Mouse (Mus musculus): ENCODE measurements around the gene Sgip1.

Gene Sgip1

GRCm38 (mm10) chr4:102840956-102841729 is 100.0 kb downstream of the Sgip1 start:
- no peak for DNase-seq

GRCm38 (mm10) chr4:102850498-102850897 is 109.4 kb downstream of the Sgip1 start:
- no peak for DNase-seq

GRCm38 (mm10) chr4:102851161-102851560 is 110.1 kb downstream of the Sgip1 start:
- no peak for DNase-seq

GRCm38 (mm10) chr4:102852290-102852689 is 111.2 kb downstream of the Sgip1 start:
- no peak for DNase-seq

GRCm38 (mm10) chr4:102852808-102853207 is 111.7 kb downstream of the Sgip1 start:
- no peak for DNase-seq

GRCm38 (mm10) chr4:102853330-102854022 is 112.4 kb downstream of the Sgip1 start:
- DNase-seq: no peak

GRCm38 (mm10) chr4:102854928-102855892 is 114.1 kb downstream of the Sgip1 start:
- DNase-seq: no peak

- DNase-seq: no peak
These were observed 115.0 kb downstream of the Sgip1 start for GRCm38 (mm10) chr4:102856086-102856485.

GRCm38 (mm10) chr4:102859259-102860194 is 118.4 kb downstream of the Sgip1 start:
- no peak for DNase-seq

GRCm38 (mm10) chr4:102862751-102863710 is 121.9 kb downstream of the Sgip1 start:
- DNase-seq: no peak

GRCm38 (mm10) chr4:102866531-102866930 is 125.4 kb downstream of the Sgip1 start:
- no peak for DNase-seq

- no peak for DNase-seq
These were observed 130.2 kb downstream of the Sgip1 start for GRCm38 (mm10) chr4:102871274-102871673.

GRCm38 (mm10) chr4:102883142-102883541 is 142.0 kb downstream of the Sgip1 start:
- DNase-seq: no peak

- DNase-seq: no peak
These were observed 143.1 kb downstream of the Sgip1 start for GRCm38 (mm10) chr4:102884228-102884627.

- DNase-seq: no peak
These were observed 145.4 kb downstream of the Sgip1 start for GRCm38 (mm10) chr4:102886459-102886858.

- no peak for DNase-seq
These were observed 145.8 kb downstream of the Sgip1 start for GRCm38 (mm10) chr4:102886902-102887301.

GRCm38 (mm10) chr4:102887770-102888689 is 146.9 kb downstream of the Sgip1 start:
- DNase-seq: no peak

GRCm38 (mm10) chr4:102895866-102896265 is 154.8 kb downstream of the Sgip1 start:
- DNase-seq: no peak

- no peak for DNase-seq
These were observed 157.9 kb downstream of the Sgip1 start for GRCm38 (mm10) chr4:102898987-102899386.
